Mouse (Mus musculus) urinary bladder, adult 2 months (tissue): ENCODE measurements around the gene AC170998.1. TPM values are rescaled to one million over a fixed set of nuclear protein-coding genes. Genes with fewer than 3 reads are reported as not detected.
"Not testable (repeated sequence)": the region's sequence is repeated elsewhere in the genome, so short reads cannot be mapped to it uniquely, and the experiment has no call there.

Experiments used
- DNase-seq: peaks from one replicate; pipeline ENCODE4 v3.0.0; 2022; ENCODE audit warnings: low spot score
- polyA plus RNA-seq: library from polyadenylated mRNA; depleted of rRNA; stranded (reverse); fragments of >200 nt; gene quantifications from 2 replicates; pipeline ENCODE4 v1.2.3, GENCODE M21; 2012

The AC170998.1 gene
- polyA plus RNA-seq, 1 experiment, result 0.34 TPM

DNA sequence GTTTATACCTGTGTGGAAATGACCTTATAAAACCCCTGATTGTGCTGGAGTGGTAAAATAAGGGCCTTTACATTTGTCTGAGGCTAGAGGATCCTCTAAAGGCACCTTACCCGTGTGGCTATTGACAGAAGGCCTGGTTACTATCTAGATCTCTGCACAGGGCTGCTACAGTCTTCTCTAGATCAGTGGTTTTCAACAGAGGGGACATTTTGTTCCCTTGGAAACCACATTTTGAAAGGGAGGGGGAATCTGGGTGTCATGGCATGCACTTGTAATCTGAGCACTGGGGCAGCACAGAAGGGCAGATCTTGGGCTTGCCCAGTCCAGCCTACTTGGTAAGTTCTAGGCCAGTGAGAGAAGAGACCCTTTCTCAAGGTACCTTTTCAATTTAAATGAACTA lies 19.2 kb upstream of the AC170998.1 start:
- DNase-seq, result no peak

DNA sequence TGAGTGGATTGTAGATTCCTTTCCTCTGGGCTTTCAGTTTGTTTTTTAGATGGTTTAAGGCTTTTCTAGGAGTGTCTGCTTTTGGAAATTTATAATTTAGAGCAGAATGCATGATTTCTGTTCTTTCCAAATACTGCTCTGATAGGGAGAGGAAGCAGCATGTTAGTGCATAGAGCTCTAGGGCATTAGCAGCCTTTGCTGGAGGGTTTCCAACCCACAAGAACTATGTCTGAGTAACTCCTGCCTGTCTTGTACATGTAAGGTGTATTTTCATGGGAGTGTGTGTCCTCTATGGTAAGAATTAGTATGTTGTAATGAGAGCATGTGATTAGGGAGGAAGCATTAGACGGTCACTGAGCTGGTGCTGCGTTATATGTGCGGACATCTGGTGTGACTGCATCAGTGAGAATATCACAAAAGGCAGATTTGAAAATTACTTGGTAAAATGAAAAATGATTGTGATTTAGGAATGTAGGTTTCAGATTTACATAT lies 18.7 kb upstream of the AC170998.1 start:
- no peak for DNase-seq

DNA sequence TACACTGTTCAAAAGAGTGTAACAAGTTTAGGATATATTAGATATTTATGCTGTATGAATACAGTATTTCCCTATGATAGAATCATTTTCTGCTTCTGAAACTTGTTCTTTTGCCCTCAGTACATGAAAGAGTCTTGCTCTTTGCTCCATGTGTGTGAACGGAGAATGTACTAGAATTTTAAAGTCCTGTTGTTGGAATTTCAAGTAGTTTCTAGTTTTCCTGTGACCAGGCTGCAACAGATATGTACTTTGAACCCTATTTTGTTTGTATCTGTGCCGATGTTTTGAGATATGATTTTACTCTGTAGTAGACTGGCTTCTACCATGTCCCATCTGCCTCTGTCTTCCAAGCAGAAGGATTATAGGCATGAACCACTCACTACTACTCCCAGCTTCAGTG lies 18.1 kb upstream of the AC170998.1 start:
- no peak for DNase-seq

DNA sequence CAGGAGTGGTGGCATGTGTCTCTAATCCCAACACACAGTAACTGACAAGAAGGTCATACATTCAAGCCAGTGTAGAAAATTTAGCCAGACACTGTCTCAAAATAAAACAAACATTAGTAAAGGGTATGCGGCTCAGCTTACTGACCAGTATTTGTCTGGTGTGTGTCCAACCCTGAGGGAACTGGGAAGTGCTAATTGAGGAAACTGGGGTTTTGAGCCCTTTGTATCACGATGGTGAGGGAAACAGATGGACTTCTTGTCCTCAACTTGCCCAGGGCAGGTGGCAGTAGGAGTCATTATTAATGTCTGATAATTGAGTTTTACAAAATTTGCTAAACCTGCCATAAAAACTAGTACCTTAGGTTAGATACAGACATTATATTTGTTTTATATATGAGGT lies 16.9 kb upstream of the AC170998.1 start:
- DNase-seq, result no peak

DNA sequence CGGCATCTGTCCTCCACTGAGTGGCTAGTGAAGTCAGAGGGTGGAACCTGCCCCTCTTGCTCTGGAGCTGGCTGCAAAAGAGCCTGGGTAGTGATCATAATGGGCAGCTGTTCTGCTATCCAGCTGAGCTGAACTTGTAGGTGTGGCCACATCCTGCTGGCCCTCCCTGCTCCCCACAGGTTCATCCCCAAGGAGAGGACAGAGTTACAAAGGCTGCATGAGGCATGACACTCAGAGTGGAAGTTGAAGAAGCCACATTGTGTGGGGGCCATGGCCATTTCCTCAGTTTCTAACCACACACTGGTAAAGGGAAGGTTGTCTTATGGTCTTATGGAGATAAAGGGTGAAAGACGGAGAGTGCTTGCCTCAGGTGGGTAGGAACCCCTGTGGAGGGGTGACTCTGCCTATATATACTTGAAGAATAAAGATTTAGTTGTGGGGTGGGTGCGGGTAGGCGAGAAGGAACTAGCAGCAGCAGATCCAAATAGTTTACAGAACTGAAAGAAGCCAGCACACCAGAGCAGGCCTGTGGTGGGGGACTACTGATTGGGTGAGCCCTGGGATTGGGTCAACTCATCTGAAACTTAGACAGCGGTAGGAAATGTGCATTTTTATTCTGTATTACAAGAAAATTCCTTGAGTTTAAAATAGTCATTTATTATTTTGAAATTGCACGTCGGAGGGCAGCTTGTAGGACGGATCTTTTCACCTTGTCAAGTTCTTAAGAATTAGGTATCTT lies 16.2 kb upstream of the AC170998.1 start:
- DNase-seq, result no peak

DNA sequence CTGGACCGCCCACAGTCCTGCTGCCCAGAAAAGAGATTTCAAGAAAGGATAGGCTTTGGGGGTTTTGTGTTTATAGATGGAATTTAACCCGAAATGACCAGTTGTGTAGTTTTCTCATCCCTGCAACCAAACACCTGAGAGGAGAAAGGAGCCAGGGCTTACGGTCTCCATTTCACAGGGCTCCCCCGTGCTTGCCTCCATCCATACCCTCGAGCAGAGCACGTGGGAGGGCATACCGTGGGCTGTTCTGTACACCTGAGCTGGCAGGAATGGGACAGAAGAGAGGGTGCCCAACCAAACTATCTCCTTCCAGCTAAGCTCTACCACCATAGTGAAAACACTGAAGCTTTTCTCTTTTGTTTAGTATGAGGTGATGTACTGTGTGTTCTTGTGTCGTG lies 15.6 kb upstream of the AC170998.1 start:
- no peak for DNase-seq

DNA sequence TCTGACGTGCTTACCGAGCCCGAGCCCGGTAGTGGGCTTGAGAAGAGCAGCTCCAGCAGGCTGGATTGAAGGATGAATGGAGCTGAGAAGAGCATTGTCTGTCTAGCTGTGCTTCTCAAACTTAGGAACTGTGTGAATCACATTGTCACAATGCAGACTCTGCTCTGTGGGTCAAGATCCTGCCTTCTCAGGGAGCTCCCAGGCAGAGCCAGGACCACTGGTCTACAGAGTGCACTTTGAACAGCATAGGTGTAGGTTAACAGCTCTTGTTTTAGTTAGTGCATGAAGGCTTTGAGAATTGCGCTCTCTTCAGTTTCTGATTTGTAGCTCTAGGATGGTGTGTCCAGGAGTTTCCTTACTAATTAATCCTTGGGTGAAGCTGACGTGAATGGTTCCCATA lies 14.6 kb upstream of the AC170998.1 start:
- DNase-seq, result no peak

DNA sequence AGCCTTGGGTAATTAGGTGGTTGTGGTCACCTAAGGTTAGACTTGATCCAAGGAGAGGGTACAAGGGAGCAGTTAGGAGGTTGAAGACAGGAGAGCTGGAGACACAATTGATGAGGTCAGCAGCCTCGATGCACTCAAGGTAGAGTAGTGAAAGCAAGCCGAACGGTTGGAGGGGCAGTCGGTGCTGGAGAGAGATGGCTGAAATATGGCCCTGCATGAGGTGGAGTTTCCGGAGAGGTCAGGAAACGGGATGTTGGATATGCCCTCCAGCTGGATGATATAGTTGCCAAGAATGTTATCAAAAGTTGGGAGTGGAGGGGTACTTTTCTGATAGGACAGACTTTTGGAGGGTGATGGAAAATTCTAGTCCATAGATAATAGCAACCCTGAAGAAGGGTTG lies 13.6 kb upstream of the AC170998.1 start:
- DNase-seq, result no peak

DNA sequence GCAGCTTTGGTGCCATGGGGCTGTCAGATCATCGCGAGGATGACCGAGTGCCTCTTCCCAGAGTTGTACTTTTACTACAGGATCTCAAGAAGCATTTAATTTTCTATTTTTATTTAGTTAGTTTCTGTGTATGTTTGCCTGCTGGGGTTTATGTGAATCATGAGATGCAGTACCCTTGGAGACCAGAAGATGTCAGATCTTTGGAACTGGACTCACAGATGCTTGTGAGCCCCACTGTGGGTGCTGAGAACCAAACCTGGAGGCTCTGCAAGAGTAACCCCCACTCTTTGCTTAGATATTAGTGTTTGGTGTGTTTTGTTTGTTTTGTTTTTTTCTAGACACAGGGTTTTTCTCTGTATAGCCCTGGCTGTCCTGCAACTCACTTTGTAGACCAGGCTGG lies 11.9 kb upstream of the AC170998.1 start:
- no peak for DNase-seq

DNA sequence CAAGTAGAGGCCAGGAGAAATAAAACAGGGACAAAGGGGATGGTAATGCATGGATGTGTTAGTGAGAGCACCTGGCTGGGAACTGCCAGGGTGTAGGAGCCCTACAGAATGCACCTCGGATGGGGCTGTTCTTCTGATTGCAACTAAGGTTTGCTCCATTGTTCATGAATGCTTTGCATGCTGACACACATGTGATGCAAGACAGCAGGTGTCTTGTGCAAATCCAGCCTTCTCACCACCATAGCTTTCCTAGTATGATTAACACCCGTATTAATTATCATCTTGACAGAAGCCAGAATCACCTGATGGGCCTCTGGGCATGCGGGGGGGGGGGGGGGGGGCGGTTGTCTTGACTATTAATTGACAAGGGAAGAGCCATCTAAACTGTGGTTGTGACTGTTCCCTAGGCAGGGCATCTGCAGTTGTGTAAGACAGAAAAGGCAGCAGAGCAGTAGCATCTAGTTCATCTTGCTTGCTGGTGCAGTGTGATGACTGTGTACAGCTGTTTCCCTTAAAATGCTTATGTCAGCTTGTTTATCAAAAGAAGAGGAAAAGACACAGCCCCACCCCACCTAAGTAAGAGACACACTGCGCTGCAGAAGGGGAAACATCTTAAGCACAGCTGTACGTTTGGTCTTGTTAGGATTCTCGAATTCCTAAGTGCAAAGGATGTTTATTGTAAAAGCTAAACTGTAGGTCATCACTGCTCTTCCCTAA lies 9.9 kb upstream of the AC170998.1 start:
- no peak for DNase-seq

DNA sequence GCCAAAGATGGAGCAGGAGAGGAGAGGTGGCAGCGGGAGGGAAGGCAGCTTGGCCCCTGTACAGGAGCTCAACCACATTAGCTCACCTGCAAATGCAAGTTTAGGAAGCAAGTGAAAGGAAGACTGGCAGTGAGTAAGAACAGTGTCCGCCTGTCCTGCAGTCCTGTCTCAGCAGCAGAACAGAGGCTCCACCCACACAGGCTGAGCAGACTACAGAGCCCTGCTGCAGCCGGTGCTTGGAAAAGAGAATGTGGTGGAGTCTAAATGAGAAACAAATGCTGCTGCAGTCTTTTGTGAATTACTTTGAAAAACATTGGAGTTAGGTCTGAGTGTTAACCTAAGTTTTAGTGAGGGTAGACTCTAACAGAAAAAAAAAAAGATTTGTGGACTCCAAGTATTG lies 8.3 kb upstream of the AC170998.1 start:
- DNase-seq, result no peak

DNA sequence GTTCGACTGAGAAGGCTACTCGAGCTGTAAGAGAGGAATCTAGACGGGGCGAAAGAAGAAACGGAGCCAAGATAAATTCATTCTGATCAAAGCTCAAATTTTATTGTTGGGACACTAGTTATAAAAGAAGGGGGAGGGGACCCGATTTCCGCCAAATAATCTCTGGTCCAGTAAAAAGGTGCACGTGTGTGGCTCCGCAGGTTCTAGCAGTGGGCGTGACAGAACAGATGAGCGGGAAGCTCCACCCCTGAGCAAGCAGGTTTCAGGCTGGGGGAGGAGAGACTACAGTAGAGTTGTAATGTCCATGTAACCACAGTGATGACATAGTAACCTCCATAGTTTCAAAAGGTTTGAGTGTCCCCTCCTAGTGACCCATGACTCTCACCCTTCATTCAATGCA lies 1.6 kb downstream of the AC170998.1 start:
- DNase-seq, result not testable (repeated sequence)

DNA sequence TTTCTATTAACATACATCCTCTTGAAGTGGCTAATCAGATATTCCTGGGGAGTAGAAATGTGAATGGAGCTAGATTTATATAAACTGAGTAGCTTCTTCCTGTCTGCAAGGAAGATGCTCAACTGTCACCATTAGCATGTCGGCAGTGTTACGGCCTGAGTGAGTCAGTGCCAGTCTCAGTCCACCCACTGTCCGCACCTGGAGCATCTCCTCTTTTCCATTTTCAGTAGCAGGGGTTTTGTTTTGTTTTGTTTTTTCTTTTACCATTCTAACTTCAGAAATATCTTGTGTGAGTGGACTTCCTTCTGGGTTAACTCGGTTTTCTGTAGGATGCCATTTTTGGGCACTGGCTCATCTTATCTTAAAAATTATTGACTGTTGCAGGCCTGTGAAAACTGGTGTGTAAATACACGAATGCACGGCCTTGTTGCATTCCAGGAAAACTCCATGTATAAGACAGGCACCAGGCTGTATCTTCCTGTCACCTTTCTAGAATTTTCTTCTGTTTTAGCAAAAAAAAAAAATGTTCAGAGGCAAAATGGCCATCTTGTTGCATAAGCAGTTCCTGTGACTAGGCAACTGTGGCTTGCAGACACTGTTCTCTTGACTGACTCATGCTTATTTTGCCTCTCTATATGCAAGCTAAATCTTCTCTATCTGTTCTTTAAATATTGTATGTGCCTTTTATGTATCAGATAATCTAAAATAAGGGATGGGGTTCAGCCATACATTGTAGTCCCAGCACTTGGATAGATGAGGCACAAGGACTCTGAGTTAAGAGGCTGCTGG lies 9.6 kb downstream of the AC170998.1 start:
- no peak for DNase-seq

DNA sequence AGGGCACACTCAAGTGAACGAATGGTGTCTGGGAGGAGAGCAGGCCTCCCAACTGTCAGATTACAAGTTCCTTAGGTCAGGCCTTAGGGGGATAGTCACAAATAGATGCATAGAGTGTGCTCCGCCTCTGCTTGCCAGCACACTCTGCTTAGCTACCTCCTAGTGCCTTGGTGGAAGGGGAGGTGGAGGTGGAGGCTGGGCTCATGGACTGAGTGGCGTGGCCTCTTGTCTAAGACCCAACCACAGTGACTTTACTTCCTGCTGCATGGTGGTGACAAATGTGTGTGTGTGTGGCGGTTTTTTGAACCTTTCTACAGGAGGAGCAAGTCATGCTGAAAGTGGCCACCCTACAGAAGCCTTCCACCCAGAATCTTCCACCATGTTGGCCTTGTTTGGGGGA lies 10.6 kb downstream of the AC170998.1 start:
- DNase-seq, result no peak

DNA sequence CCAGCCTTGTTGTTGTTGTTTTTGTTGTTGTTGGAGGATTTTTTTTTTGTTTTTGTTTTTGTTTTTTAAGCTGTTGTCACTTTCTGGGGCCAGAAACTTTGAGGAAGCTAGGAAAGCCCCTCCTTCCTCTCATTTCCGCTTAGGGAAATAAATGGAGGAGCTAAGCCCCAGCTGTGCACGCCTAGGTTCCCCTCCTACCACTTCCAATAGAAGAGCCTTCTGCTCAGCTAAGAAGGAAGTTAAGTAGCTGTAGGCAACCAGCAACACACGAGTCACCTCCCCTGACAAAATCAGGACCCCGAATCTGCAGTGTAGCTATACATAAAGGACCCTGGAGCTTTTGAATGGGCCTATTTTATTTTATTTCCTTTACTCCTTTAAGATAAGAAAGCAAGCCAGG lies 12.1 kb downstream of the AC170998.1 start:
- no peak for DNase-seq

DNA sequence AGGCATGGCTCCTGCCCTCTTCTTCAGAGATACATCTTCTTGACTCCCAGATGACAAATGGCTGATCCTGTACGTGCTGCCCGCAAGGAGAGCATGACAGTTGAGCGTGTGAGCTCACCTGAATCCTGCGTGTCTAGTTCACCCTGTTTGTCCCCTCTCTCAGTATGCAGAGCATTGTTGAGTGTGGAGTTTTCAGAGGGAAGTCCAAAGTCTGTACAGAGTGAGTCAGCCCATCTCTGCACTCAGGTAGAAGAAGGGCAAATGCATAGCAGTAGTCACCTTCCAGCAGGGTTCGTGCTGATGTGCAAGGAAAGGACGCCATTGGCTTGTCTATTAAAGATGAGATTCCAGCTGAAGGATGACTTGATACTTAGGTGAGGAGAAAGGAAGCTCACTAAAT lies 13.4 kb downstream of the AC170998.1 start:
- no peak for DNase-seq

DNA sequence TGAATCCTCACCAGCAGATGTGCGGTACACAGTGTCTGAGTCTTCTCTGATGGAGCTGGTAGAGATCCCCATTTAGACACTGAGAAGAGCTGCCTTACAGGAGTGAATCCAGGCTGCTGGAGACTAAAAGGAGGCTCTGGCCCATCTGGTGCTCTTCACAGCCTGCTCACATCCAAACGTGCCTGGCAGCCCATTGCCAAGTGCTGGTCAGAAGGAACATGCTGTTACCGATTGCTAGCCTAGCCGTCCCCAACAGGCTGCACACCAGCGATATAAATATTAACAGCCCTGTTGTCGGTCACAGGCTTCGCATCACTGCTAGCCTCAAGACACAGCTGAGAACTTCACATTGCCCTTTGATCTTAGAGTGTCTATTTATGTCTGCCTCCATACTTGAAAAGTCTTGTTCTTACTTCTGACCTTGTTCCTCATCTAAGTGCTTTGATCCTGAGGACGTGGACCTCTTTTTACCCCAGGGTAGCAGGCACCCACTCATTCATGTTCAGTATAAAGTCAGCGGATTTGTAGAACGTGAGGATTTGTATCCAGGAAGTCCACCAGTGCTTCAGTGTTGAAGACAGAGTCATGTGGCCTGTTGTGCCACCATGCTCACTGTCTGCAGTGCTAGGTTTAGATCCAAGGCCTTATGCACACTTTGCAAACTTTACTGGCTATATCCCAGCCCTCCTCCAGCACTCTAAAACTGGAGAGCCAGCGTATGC lies 17.4 kb downstream of the AC170998.1 start:
- no peak for DNase-seq

DNA sequence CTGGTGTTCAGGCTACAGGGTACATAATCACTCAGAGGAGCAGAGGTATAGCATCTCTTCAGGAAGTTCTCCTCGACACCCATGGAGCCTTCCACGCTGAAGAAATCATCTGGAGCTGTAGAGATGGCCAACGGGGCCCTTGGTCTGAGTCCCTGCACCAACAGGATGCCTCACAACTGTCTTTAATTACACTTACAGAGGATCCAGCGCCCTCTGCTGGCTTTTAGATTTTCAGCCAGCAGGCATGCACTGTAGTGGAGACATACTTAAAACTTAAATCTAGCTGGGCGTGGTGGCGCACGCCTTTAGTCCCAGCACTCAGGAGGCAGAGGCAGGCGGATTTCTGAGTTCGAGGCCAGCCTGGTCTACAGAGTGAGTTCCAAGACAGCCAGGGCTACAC lies 18.0 kb downstream of the AC170998.1 start:
- DNase-seq, result no peak

DNA sequence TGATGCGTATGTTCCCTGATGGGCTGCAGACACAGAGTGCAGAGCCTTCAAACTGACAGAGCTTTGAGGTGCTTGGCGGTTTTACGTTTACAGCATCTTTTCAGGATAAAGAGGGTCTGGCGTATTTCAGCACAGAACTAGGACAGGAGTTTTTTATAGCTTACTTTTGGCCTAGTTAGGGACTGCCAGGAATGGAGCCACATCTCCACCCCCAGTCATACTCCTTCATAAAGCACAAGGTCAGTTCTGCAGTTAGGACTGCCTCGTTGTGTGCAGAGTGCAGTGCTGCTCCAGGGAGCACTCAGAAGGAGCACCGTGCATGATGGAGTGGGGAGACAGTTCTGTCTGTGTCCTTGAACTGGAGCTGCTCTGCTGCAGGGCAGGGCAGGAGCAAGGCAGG lies 19.9 kb downstream of the AC170998.1 start:
- DNase-seq, result no peak

DNA sequence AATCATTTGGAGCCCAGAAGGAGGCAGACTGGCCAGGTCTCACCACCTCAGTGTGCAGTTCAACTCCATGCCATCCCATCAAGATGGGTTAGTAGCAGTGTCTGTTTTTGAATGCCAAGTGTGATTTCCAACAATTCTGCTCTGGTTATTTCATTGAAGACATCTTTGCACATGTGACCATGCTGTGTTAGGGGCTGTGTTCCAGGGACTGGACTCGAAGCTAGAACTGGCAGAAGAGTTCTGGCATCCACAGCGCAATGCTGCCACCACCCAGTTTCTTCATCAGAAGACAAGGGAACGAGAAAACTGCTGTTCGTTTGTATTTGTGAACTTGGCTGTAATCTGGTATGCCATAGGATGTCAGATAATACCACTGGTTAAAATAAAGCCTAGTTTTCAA lies 22.1 kb downstream of the AC170998.1 start:
- DNase-seq, result no peak

DNA sequence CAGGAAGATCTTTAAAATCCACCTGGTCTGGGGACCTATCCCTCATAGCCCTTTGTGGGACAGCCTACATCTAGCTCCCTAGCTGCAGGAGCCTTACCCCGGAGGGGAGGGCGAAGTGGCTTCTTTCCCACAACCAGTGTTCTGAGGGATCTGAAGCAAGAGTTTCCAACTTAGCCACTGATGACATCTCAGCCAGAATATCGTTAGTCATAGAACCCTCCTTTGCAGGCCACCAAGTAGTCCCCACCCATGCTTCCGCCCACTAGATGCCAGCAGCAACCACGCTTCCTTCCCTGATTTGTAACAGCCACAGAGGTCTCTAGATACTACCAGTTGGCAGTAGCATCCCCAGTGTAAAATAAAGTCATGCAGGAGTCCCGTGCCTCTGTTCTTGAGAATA lies 24.7 kb downstream of the AC170998.1 start:
- no peak for DNase-seq

DNA sequence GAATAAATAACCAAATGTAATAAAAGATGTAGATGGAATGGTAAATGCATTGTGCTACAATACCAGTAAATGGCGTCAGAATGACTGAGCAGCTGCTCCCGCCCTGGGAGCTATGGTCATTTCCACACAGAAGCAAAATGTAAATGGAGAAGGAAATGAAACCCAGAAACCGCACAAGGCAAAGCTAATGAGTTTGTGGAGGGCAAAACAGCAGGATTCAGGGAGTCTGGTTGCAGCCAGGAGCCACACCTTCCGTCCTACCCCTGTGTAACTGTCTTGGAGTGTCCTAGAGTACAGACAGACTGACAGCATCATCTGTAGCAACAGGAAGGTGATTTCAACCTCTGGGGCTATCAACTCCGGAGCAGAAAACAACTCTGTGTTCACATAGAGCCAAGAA lies 30.6 kb downstream of the AC170998.1 start:
- DNase-seq, result no peak
